Mouse (Mus musculus): ENCODE measurements at regions not wholly inside any gene's neighbourhood (a gene's known extent, or its start where the extent isn't known, plus 50 kb on each side); places are given as distances from the start of the nearest gene placed in this dataset.

- TF ChIP-seq POLR2A (IDR thresholded peaks at IDR 0.05; ENCODE audit: borderline replicate concordance, extremely low read depth, insufficient read depth, insufficient read length, poor library complexity, severe bottlenecking) (no peak), CTCF (IDR thresholded peaks at IDR 0.05; ENCODE audit: borderline replicate concordance, extremely low read depth, insufficient read depth, insufficient read length) (no peak)
Measured at GRCm38 (mm10) chr9:88273304-88273703, 53.7 kb upstream of the Nt5e start.
